Mouse (Mus musculus): ENCODE measurements around the gene Zfp513. TPM values are rescaled to one million over a fixed set of nuclear protein-coding genes. Genes with fewer than 3 reads are reported as not detected.

Zfp513 gene
- 10 to 100 TPM; 28.0 to 31.4 TPM for total RNA-seq (2021)
- long read RNA-seq, experiment 1, transcript Zfp513-202 (4 exons, 2,228 nt): major isoform, 33 of 49 reads
- long read RNA-seq, experiment 1, partial matches to known transcripts: 2 of 49 reads
- long read RNA-seq, experiment 1, other reads (novel, unspliced or antisense): 11 of 49 reads
- long read RNA-seq, experiment 2, transcript Zfp513-202 (4 exons, 2,228 nt): major isoform, 25 of 37 reads
- long read RNA-seq, experiment 2, partial matches to known transcripts: 2 of 37 reads
- long read RNA-seq, experiment 2, other reads (novel, unspliced or antisense): 7 of 37 reads

DNA sequence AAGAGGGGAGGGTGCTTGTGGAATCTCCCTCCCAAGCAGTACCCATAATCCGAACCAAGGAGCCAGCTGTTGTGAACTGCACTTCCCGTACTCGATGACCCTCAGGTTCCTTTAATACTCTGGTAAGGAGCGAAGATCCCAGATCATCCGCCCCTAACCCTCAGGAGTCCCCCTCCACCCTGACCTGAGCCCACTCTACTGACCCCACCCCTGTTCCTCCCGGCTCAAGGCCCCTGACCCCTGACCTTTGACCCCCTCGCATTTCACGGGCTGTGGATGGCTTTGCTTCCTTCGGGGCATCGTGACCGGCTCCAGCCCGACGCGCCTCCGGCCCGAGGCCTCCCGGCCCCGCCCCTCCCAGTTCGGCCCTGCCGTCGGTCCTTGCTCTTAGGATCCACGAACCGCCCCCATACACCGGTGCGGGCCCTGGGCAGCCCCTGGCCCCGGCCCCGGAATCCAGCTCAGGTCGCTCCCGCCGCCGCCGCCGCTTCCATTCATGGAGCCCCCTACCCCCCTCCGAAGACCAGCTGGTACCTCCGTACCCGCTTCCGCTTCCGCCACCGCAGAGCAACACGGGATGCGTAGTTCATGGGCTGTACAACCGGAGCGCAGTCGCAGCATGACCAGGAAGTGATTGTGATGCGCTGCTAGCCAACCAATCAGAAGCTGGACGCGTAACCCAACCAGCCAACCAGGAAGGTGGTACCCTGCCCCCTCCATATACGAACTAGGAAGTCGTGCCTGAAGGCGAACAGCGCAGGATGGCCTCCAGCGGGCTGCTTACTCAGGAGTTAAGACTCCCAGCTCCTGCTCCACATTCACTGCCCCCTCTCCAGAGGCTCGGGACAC lies at the start of gene Zfp513:
Zfp513 (minus strand) TSS at position 562 of the 849 bp plus-strand sequence.
- peak within 1 kb of the TSS; percentile 89 for H3K27ac ChIP-seq
- peak; percentile 93 to 97 for DNase-seq (ENCODE audit: extremely low spot score in 1 of 2, low spot score in 2 of 2)
- TF ChIP-seq CTCF (IDR thresholded peaks at IDR 0.05): no peak
- peak within 1 kb of the TSS; percentile 80 for H3K4me3 ChIP-seq
- intact Hi-C loops (cut with DNase I): loop anchor here (1.0 kb wide), 1 partner anchor 9 kb away; the partner anchor contains the start of genes Eif2b4 and Snx17

DNA sequence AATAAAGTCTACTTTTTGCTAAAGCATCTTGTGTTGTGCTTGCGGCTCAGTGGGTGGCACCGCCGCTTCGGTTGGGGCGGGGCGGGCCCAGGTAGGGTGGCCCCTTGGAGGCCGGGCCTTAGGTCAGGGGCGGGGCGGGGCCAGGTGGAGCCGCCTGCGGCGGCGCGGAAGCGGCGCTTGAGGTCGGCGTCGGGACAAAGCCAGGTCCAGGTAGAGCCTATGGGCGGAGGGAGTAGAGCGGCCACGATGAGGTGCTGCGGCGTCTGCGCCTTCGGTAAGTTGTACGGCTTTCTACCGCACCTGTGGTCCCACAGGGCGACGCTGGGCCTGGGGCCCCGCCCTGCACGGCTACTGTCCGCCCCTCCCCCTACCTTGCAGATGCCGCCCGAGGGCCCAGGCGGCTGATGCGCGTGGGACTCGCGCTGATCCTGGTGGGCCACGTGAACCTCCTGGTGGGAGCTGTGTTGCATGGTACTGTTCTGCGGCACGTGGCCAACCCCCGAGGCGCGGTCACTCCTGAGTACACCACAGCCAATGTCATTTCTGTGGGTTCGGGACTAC lies 49.5 kb upstream of the Zfp513 start, which contains the start of gene Krtcap3:
Krtcap3 (plus strand) TSS at position 151 of the 561 bp plus-strand sequence.
- no peak within 1 kb of the TSS; the same call in 1 of the 2 replicates for H3K27ac ChIP-seq
- intact Hi-C loops (cut with DNase I): no loop called here
- no peak for TF ChIP-seq CTCF (IDR thresholded peaks at IDR 0.05)
- DNase-seq (ENCODE audit: extremely low spot score in 1 of 2, low spot score in 2 of 2): peak; percentile 34 to 37
- H3K4me3 ChIP-seq: no peak within 1 kb of the TSS

DNA sequence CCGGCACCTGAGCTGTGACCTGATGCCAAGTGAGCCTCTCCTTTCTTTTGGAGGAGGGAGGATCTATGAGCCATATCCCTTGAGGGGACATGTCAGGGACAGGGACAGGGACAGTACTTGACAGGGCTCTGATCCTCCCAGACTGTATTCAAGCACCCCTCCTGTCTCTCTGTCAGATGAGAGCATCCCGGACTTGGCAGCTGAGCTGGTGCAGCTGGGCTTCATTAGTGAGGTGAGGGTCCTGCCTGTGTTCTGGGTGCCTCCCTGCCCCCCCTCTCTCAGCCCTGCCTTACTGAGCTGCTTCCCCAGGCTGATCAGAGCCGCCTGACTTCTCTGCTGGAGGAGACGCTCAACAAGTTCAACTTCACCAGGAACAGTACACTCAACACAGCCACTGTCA lies 48.6 kb upstream of the Zfp513 start:
- intact Hi-C loops (cut with DNase I): no loop called here
- no peak for DNase-seq (ENCODE audit: extremely low spot score in 1 of 2, low spot score in 2 of 2)
- Histone ChIP-seq H3K27ac (no peak overlapping the region), H3K4me3 (no peak overlapping the region)
- no peak for TF ChIP-seq CTCF (IDR thresholded peaks at IDR 0.05)

DNA sequence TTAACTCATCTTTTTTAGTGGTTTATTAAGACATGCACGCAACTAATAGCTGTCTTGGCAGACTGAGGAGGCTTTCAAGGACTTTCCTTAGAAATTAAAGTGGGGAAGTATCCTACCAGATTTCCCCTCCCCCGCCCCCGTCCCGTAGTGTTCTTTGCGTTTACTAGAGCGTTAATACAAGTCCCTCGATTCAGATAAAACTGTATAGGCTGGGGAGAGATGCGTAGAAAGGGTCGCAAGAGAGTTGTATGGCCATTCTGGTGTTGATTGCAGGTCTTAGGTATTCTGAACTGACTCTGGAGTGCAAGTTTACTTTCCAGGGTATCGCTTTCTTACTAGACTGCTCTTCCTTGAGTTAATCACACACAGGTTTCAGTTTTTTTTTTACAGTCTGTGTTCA lies 40.1 kb upstream of the Zfp513 start:
- TF ChIP-seq CTCF (IDR thresholded peaks at IDR 0.05): no peak
- Histone ChIP-seq H3K27ac (no peak overlapping the region), H3K4me3 (peak overlapping the region; percentile 96)
- DNase-seq (ENCODE audit: extremely low spot score in 1 of 2, low spot score in 2 of 2): no peak
- intact Hi-C loops (cut with DNase I): no loop called here

DNA sequence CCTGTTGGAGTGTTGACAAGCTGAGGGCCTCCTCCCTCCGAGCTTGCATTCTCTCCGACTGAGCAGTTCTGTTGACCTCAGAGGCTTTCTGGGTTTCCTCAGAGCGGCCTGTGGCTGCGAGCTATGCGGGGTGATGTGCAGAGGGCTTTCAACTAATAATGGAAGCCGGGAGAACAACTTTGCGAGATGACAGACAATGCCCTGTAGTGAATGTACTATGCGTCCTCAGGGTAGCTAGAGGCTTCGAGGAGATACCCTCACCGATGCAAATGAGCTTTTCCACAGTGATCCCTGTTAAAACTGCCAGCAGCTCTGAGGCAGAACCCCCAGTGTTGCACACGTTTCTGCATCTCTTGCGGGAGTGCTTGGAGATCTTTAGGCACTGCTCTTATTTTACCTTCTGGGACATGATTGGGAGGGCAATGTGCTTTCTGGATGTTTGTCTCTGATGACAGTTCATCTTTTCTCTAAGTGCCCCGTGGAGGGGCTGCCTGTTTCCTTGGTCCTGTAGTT lies 39.5 kb upstream of the Zfp513 start:
- no peak for DNase-seq (ENCODE audit: extremely low spot score in 1 of 2, low spot score in 2 of 2)
- TF ChIP-seq CTCF (IDR thresholded peaks at IDR 0.05): no peak
- intact Hi-C loops (cut with DNase I): loop anchor here (2.0 kb wide), 1 partner anchor 53 kb away; no protein-coding TSS in a partner anchor
- peak overlapping the region; percentile 96 for H3K4me3 ChIP-seq
- H3K27ac ChIP-seq: peak overlapping the region; percentile 20; the same call in 1 of the 2 replicates

DNA sequence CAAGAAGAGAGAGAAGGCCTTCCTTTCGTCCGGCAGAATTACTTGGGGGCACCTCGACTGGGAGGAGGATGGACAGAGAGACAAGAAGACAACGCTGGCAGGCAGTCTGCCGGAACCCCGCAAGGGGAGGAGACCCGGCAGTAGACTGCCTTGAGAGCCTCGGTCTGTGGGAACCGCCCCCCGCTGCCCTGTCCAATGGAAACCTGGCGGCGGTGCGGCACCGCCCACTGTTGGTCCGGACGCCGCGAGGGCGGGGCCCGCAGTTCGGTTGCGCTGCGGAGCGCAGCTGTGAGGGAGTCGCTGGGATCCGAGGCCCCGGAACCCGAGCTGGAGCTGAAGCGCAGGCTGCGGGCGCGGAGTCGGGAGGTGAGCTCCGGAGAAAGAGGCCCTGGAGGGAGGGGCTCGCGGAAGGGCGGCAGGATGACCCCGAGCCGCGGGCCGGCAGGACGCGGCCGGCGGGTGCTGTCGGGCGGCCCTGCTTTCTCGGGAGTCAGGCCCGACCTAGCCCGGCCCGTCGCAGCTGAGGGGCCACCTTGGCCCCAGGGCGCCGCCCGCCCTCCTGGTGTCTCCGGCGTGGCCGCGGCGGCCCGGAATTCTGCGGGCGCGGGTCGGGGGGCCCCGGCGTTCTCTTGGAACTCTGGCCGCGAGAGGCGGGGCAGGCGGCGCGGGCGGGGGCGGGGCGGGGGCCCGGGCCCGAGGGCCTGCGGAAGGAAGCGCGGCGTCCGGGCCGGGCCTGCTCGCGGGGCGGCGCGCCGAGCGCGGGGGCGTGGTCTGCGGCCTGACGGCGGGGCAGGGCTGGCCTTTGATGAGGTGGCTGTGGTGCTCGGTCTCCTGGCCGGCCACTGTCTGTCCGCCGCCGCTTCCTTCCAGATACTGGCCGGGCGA lies 38.8 kb upstream of the Zfp513 start, which contains the start of the genes Nrbp1 and Gm9970:
Nrbp1 (plus strand) TSS at position 228 of the 885 bp plus-strand sequence.
Gm9970 (minus strand) TSS at position 596 of the 885 bp plus-strand sequence.
- H3K4me3 ChIP-seq: peak within 1 kb of the TSS; percentile 96
- no peak; the same call in none of the 2 replicates for TF ChIP-seq CTCF (IDR thresholded peaks at IDR 0.05)
- DNase-seq (ENCODE audit: extremely low spot score in 1 of 2, low spot score in 2 of 2): peak; percentile 95 to 96
- H3K27ac ChIP-seq: peak within 1 kb of the TSS; percentile 95
- intact Hi-C loops (cut with DNase I): loop anchor here (1.0 to 2.0 kb wide), 2 partner anchors 21 to 54 kb away; partner anchors contain the start of gene Ppm1g

DNA sequence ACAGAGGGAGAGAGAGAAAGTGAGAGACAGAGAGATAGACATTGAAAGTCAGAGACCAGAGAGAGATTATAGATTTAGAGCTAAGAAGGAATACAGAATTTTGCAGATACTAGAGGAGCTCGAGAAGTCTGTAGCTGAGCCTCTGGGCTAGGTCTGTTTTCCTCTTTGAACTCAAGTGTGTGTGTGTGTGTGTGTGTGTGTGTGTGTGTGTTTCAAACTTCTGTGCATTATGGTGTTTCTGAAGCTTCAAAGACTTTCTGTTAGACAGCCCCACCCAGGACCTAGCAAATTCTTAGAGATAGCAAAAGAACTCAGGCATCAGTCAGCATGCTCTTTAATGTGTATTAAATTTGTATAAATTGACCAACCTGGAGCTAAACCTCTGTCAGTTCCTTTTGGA lies 24.5 kb upstream of the Zfp513 start:
- TF ChIP-seq CTCF (IDR thresholded peaks at IDR 0.05): no peak
- Histone ChIP-seq H3K27ac (no peak overlapping the region), H3K4me3 (no peak overlapping the region)
- intact Hi-C loops (cut with DNase I): no loop called here
- DNase-seq (ENCODE audit: extremely low spot score in 1 of 2, low spot score in 2 of 2): no peak

DNA sequence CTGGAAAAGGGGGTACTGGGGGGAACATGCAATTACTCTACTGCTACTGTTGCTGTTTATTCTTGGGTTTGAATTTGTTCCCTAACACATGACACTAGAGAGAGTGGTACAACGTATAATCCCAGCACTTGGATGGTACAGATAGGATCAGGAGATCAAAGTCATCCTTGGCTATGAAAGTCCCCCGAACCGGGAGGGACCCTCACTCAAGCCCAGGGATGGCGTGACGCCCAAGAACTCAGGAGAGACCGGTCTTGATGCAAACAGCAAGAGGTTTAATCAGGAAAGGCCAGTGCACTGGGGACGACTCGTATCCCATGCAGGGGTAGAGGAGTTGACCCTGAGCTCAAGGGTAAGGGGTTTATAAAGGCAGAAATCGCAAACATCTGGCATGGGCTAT lies 20.6 kb upstream of the Zfp513 start:
- intact Hi-C loops (cut with DNase I): loop anchor here (1.0 kb wide), 1 partner anchor 106 kb away; no protein-coding TSS in a partner anchor
- H3K27ac ChIP-seq: no peak overlapping the region
- no peak for TF ChIP-seq CTCF (IDR thresholded peaks at IDR 0.05)
- no peak for DNase-seq (ENCODE audit: extremely low spot score in 1 of 2, low spot score in 2 of 2)
- no peak overlapping the region for H3K4me3 ChIP-seq

DNA sequence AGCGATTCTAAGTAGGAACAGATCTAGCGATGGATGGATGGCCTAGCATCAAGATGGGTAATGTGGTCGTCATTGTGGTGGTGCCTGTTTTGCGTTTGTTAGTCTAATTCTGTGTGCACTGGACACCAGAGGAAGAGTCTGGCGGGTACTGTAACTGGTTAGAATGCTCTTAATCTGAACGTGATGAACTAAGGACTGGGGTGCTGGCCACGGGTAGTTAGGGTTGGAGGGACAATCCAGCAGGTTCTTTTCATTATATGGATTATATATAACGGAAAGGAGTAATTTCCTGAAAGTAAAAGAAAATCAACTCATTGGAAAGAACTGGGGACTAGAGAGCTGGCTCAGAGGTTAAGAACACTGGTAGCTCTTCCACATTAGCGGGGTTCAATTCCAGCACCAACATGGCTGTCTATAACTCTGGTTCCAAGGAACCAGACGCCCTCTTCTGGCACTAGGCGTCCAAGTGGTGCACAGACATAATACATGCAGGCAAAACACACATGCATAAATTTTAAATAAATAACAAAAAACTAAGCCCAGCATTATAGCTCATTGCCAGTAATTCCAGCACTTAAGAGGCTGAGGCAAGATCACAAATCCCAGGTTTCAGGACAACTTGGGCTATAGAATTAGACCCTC lies 19.3 kb upstream of the Zfp513 start:
- DNase-seq (ENCODE audit: extremely low spot score in 1 of 2, low spot score in 2 of 2): no peak

More for the DNA sequence above, 19.3 kb upstream of the Zfp513 start:
- Histone ChIP-seq H3K4me3 (peak overlapping the region; percentile 97), H3K27ac (peak overlapping the region; percentile 88)
- intact Hi-C loops (cut with DNase I): no loop called here
- peak; percentile 44 for TF ChIP-seq CTCF (IDR thresholded peaks at IDR 0.05)

All from left cerebral cortex, adult 2 months (tissue).